Mouse (Mus musculus) hindbrain, embryonic 16.5 days (tissue): ENCODE data around the gene Mindy4. TPM values are rescaled to one million over a fixed set of nuclear protein-coding genes. Genes with fewer than 3 reads are reported as not detected.
A peak's percentile ranks its signal among the peaks of the same experiment; 100 is the strongest.

Experiments used
- ATAC-seq: fragments of 200-750 bp; cut with Nextera tagmentation; 2 replicates; pipeline ENCODE4 v1.8.0; 2017; ENCODE audit warnings: moderate TSS enrichment, moderate library complexity
- H3K27ac ChIP-seq: fragments of 300-500 bp; sonication (generic); 2 replicates; pipeline ENCODE4 v1.5.1; 2014; ENCODE audit warnings: low read depth, mild to moderate bottlenecking, control low read depth, low read length, moderate library complexity
- H3K27me3 ChIP-seq: fragments of 300-500 bp; sonication (generic); replicated peaks from 2 replicates; pipeline ENCODE4 v1.6.1; 2014; ENCODE audit warnings: low read length; ENCODE audit not compliant: control insufficient read depth, insufficient read depth
- H3K36me3 ChIP-seq: fragments of 300-500 bp; sonication (generic); 2 replicates; pipeline ENCODE4 v1.6.1; 2014; ENCODE audit warnings: mild to moderate bottlenecking, low read length, moderate library complexity, mixed read lengths; ENCODE audit not compliant: control insufficient read depth, insufficient read depth
- H3K4me1 ChIP-seq: fragments of 300-500 bp; sonication (generic); 2 replicates; pipeline ENCODE4 v1.6.1; 2014; ENCODE audit warnings: low read depth, low read length; ENCODE audit not compliant: control insufficient read depth, insufficient read depth
- H3K4me2 ChIP-seq: fragments of 300-500 bp; sonication (generic); 2 replicates; pipeline ENCODE4 v1.6.1; 2014; ENCODE audit warnings: mild to moderate bottlenecking, low read length, control low read depth, moderate library complexity
- H3K4me3 ChIP-seq: fragments of 300-500 bp; sonication (generic); 2 replicates; pipeline ENCODE4 v1.5.1; 2014; ENCODE audit warnings: mild to moderate bottlenecking, low read length, control low read depth, moderate library complexity
- H3K9ac ChIP-seq: fragments of 300-500 bp; sonication (generic); 2 replicates; pipeline ENCODE4 v1.6.1; 2014; ENCODE audit warnings: low read depth, mild to moderate bottlenecking, control low read depth, low read length, moderate library complexity
- H3K9me3 ChIP-seq: fragments of 300-500 bp; sonication (generic); 2 replicates; pipeline ENCODE4 v1.6.1; 2014; ENCODE audit warnings: mild to moderate bottlenecking, low read length, moderate library complexity; ENCODE audit not compliant: control insufficient read depth
- WGBS: fragments of 180-500 bp; shearing (Covaris S2); extraction: QIAGEN DNeasy Blood & Tissue Kit; methylation state at CpG from one replicate; pipeline ENCODE4 v1.1.7; 2014; 5-methylcytosine and 5-hydroxymethylcytosine counted together
- polyA plus RNA-seq: library from polyadenylated mRNA; unstranded; fragments of >200 nt; fragmentation: Nextera tagmentation; extraction: Ambion mirVana; gene quantifications from 2 replicates; pipeline ENCODE4 v1.2.1, GENCODE M21; 2015

Mindy4 gene
- polyA plus RNA-seq, 1 experiment from 2014 or later = 13.0 TPM

DNA sequence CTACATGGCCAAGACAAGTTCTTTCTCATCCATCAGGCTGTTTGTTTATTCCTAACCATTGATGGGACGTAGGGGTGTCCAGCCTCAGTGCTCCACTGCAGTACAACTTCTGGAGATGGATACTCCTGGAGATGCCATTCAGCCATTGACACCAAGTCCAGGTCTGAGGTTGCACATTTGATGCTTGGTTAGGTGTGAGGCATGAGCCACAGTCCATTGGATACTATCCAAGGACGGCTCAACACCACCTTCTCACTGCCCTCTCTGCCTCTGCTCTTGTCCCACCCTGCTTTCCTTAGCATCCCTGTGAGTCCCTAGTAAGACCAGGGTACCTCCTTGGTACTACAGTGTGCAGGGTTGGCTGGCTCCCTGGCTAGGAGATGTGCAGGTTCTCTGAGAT, 96.7 kb downstream of the Mindy4 start:
- Histone ChIP-seq H3K36me3 (no peaks in the 10 kb centered on the region), H3K4me2 (no peak overlapping the region), H3K4me3 (no peak overlapping the region), H3K4me1 (no peaks in the 10 kb centered on the region), H3K27me3 (no peaks in the 10 kb centered on the region), H3K27ac (no peak overlapping the region), H3K9ac (no peak overlapping the region), H3K9me3 (no peaks in the 10 kb centered on the region)
- ATAC-seq = no peak
- 87% methylated on average over 2 of the region's 2 CpGs for WGBS

DNA sequence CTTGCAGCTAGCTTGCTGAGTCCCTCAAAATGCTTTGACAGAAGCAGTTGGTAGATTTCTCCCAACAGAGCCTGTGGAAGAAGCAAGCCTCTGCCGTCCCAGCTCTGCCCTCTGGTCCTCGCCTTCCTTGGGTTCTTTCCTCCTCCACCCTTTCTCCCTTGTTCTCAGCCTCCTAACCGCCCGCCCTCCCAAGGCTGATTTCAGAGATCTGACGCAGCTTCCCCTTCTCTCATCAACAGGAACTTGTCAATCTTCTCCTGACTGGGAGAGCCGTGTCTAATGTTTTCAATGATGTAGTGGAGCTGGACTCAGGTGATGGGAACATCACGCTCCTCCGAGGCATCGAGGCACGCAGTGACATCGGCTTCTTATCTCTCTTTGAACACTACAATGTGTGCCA, 97.5 kb downstream of the Mindy4 start:
- no peaks in the 10 kb centered on the region for H3K36me3 ChIP-seq
- no peak overlapping the region for H3K27ac ChIP-seq
- H3K27me3 ChIP-seq = no peaks in the 10 kb centered on the region
- WGBS = 88% methylated on average over 11 of the region's 11 CpGs
- no peak for ATAC-seq
- H3K4me1 ChIP-seq = no peaks in the 10 kb centered on the region
- no peak overlapping the region for H3K4me2 ChIP-seq
- H3K9me3 ChIP-seq = no peaks in the 10 kb centered on the region
- H3K9ac ChIP-seq = no peak overlapping the region
- no peak overlapping the region for H3K4me3 ChIP-seq

DNA sequence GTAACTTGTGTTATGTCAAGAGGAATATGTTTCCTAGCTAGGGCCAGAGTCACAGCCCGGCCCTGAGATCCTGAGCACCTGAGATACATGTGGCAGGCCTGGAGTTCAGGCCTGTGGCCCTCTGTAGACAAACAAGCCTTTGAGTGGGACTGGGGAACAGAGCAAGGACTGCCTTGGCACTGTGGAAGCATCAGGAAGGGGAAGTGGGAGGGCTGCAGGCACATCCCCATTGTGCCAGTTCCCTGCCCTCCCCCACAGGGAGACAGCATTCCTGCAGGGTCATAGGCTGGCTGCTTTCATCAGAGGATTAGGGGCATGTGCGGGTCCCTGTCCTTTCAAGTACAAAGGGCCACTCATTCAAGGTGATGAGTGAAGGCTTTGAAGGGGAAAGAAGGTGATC, 107.0 kb downstream of the Mindy4 start:
- no peaks in the 10 kb centered on the region for H3K4me1 ChIP-seq
- no peaks in the 10 kb centered on the region for H3K9me3 ChIP-seq
- no peaks in the 10 kb centered on the region for H3K27me3 ChIP-seq
- ATAC-seq = no peak
- H3K4me2 ChIP-seq = no peak overlapping the region
- 80% methylated on average over 2 of the region's 2 CpGs for WGBS
- no peak overlapping the region for H3K9ac ChIP-seq
- no peaks in the 10 kb centered on the region for H3K36me3 ChIP-seq
- H3K4me3 ChIP-seq = no peak overlapping the region
- H3K27ac ChIP-seq = no peak overlapping the region

DNA sequence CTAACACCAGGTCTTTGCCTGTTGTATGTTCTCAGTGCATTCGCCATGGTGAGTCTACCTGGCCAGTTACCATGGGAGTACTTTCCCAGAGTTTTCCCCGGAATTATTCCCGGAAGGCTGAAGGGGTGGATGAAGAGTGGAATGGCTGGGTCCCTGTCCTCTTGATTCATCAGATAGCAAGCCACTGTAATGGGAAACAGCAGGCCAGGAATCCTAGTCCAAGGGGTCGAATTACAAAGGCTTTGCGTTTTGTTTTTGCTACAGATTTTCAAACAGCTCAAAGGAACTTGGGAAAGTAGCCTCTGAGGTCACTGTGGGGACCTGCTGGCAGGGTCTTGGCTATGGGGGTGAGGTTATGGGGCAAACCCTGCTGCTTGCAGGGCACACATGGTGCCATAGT, 108.8 kb downstream of the Mindy4 start:
- no peaks in the 10 kb centered on the region for H3K9me3 ChIP-seq
- no peak overlapping the region for H3K9ac ChIP-seq
- no peaks in the 10 kb centered on the region for H3K4me1 ChIP-seq
- ATAC-seq = no peak
- H3K4me3 ChIP-seq = no peak overlapping the region
- no peak overlapping the region for H3K27ac ChIP-seq
- no peaks in the 10 kb centered on the region for H3K27me3 ChIP-seq
- WGBS = 80% methylated on average over 5 of the region's 5 CpGs
- no peaks in the 10 kb centered on the region for H3K36me3 ChIP-seq
- H3K4me2 ChIP-seq = no peak overlapping the region

DNA sequence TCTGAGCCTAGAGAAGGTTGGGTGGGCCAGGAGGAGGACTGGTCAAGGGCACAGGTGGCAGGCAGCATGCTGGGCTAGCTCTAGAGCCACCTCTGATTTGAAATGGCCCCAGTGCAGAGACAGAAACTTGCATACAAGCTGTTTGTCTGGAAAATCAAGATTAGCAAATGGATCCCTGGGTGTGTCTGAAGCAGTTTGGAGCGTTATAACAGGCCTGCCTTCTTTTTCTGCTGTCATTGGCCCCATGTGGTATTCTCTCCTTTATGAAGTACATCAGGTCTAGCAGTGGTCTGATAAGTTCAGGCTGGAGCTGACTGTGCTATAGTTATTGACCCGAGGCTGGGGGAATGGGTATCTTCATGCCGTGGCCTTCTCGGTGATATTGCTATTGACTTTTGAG, 110.7 kb downstream of the Mindy4 start:
- ATAC-seq = no peak
- H3K9me3 ChIP-seq = no peaks in the 10 kb centered on the region
- no peak overlapping the region for H3K9ac ChIP-seq
- no peak overlapping the region for H3K27ac ChIP-seq
- no peaks in the 10 kb centered on the region for H3K4me1 ChIP-seq
- H3K4me2 ChIP-seq = no peak overlapping the region
- no peaks in the 10 kb centered on the region for H3K27me3 ChIP-seq
- no peak overlapping the region for H3K4me3 ChIP-seq
- H3K36me3 ChIP-seq = no peaks in the 10 kb centered on the region
- WGBS = 89% methylated on average over 4 of the region's 4 CpGs

DNA sequence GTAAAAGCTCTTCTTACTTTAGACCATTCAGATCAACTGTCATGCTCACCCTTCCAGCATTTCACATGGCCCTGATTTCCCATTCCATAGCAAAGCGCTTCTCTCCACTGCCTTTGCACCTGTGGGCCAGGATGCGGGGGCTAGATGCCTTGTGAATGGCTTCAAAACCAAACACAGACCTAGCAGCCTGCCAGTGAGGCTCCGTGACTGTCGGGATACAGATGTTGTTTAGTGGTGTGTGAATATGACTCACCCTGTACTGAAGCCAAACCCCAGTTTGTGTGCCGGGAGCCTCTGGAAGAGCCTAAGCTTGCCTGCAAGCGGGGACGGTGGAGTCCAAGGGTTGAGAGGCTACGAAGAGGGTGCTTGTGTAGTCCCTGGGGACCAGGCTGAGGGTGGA, 111.4 kb downstream of the Mindy4 start:
- Histone ChIP-seq H3K27ac (no peak overlapping the region), H3K9me3 (no peaks in the 10 kb centered on the region), H3K27me3 (no peaks in the 10 kb centered on the region), H3K4me3 (no peak overlapping the region), H3K4me1 (no peaks in the 10 kb centered on the region), H3K36me3 (no peaks in the 10 kb centered on the region), H3K9ac (no peak overlapping the region), H3K4me2 (no peak overlapping the region)
- WGBS = 86% methylated on average over 8 of the region's 8 CpGs
- ATAC-seq = no peak

DNA sequence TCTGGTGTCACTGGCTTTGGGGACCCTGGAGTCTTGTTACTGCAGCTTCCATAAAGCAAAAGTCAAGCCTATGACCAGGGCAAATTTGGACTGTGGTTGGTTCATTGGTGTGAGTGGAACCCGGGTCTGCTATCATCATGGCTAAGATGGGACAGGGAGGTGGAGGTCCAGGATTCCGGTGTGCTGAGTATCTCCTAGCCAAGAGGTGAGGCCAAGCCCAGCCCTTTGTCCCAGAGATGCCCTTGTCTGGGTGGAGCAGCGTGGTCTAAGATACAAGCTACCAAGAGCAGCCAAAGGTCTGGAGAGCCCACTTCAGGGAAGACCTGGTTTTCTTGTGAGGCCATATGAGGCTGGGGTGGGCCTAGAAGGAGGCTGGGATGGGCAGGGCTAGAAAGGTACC, 115.4 kb downstream of the Mindy4 start:
- Histone ChIP-seq H3K4me2 (no peak overlapping the region), H3K36me3 (no peaks in the 10 kb centered on the region), H3K9ac (no peak overlapping the region), H3K4me3 (no peak overlapping the region), H3K4me1 (no peaks in the 10 kb centered on the region), H3K9me3 (no peaks in the 10 kb centered on the region), H3K27me3 (no peaks in the 10 kb centered on the region), H3K27ac (no peak overlapping the region)
- 96% methylated on average over 3 of the region's 3 CpGs for WGBS
- no peak for ATAC-seq

DNA sequence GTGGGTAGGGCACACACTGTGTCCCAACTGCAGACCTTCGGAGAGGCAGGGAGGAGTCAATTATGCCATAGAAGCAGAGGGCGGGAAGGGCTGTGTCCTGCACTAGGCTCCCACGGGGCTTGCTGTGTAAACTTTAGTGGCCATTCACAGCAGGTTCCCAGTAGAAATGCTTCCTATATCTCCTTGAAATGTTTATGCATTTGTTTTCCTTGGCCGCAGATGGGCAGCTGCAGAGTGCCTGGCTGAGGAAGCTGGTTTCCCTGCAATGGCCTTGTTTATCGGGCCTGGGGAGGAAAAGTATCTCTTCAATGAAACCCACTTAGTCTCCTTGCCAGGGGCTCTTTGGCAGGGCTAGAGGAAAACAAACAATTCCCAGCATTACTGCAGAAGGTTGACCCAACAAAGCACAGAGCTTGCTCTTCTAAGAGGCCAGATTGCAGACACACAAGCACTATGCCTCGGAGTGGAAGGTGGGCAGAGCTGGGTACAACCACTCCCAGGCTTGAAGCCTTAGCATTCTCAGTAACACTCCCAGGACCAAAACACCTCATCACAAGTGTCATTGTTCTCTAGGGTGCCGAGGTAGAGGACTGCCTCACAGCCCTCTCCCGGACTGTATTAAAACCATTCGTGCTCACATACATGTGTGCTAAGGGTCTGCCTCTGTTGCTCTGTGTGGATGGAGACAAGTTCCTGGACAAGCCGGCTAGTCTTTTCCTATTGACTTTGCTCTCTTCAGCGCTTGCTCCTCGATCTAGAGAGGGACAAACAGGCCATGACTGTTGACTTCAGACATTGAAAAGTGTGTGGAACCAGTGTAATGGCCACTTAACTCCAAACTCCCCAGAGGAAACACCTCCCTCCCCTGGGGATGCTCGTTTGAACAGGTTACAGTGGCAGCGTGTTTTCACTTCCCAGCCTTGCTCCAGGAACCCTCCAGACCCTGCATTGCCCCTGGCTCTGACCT, 116.7 kb downstream of the Mindy4 start:
- WGBS = 72% methylated on average over 14 of the region's 14 CpGs
- no peaks in the 10 kb centered on the region for H3K27me3 ChIP-seq
- no peaks in the 10 kb centered on the region for H3K36me3 ChIP-seq
- no peak overlapping the region for H3K27ac ChIP-seq
- no peaks in the 10 kb centered on the region for H3K4me1 ChIP-seq
- H3K9ac ChIP-seq = no peak overlapping the region
- peak; percentile 26; the same call in 1 of the 2 replicates for ATAC-seq
- no peak overlapping the region for H3K4me2 ChIP-seq
- no peak overlapping the region for H3K4me3 ChIP-seq
- H3K9me3 ChIP-seq = no peaks in the 10 kb centered on the region

DNA sequence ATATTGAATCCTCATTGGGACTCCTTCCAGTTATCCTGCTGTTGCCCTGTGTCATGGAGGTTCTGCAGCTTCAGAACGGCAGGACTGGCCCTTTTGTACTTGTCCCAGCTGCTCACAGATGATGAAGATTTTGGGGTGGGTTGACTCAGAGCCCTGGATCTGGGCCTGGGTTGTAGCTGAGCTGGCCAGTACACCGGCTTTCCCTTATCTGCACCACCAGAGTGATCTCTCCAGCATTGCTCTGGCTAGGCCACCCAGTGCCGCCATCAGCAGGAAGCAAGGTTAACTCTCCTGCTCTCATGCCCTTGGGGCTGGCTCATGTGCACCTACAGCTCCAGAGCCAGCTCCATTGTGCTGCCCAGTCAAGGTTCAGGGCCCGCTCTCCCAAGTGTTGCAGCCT, 117.7 kb downstream of the Mindy4 start:
- Histone ChIP-seq H3K4me2 (no peak overlapping the region), H3K27me3 (no peaks in the 10 kb centered on the region), H3K9ac (no peak overlapping the region), H3K4me3 (no peak overlapping the region), H3K36me3 (no peaks in the 10 kb centered on the region), H3K9me3 (no peaks in the 10 kb centered on the region), H3K4me1 (no peaks in the 10 kb centered on the region), H3K27ac (no peak overlapping the region)
- 76% methylated on average over 4 of the region's 4 CpGs for WGBS
- ATAC-seq = 0 out of 2 replicates have a peak, but pooled peaks have one; percentile 15
